Mouse (Mus musculus) spleen, adult 2 months (tissue): ENCODE data around the gene Kcnk4.

Experiments
- CTCF ChIP-seq: fragments of 200-500 bp; IDR thresholded peaks from 2 replicates; pipeline ENCODE4 v1.5.1; 2011; ENCODE audit warnings: mild to moderate bottlenecking, inconsistent platforms; ENCODE audit not compliant: insufficient read depth, insufficient read length, insufficient replicate concordance; ENCODE audit errors: extremely low read depth
- POLR2A ChIP-seq: fragments of 200-500 bp; IDR thresholded peaks from 2 replicates; pipeline ENCODE4 v1.6.1; 2011; ENCODE audit warnings: low read depth, low read length, inconsistent platforms

- TF ChIP-seq CTCF (no peak), POLR2A (no peak)
Observed at GRCm38 (mm10) chr19:6937541-6938465, 3.5 kb upstream of the Kcnk4 start.
